Mouse (Mus musculus) forebrain, embryonic 14.5 days (tissue): Measurements from ENCODE around the gene Nkain1. TPM values are rescaled to one million over a fixed set of nuclear protein-coding genes. Genes with fewer than 3 reads are reported as not detected.

Experiments used
- ATAC-seq: fragments of 200-750 bp; cut with Nextera tagmentation; 2 replicates; pipeline ENCODE4 v1.8.0; 2017; ENCODE audit warnings: mild to moderate bottlenecking, moderate library complexity
- DNase-seq: peaks from one replicate; pipeline ENCODE4 v3.0.0-alpha.2; 2015; ENCODE audit warnings: low spot score
- H3K27ac ChIP-seq: fragments of 300-500 bp; sonication (generic); 2 replicates; pipeline ENCODE4 v1.5.1; 2014; ENCODE audit warnings: low read depth, mild to moderate bottlenecking, control low read depth, low read length, moderate library complexity
- H3K27me3 ChIP-seq: fragments of 300-500 bp; sonication (generic); replicated peaks from 2 replicates; pipeline ENCODE4 v1.6.1; 2014; ENCODE audit warnings: low read length, control low read depth, mixed read lengths; ENCODE audit not compliant: control insufficient read depth, insufficient read depth
- H3K36me3 ChIP-seq: fragments of 300-500 bp; sonication (generic); 2 replicates; pipeline ENCODE4 v1.6.1; 2014; ENCODE audit warnings: low read length, control low read depth; ENCODE audit not compliant: control insufficient read depth, insufficient read depth
- H3K4me1 ChIP-seq: fragments of 300-500 bp; sonication (generic); 2 replicates; pipeline ENCODE4 v1.6.1; 2014; ENCODE audit warnings: antibody characterized with exemption, low read length, control low read depth; ENCODE audit not compliant: control insufficient read depth, insufficient read depth
- H3K4me2 ChIP-seq: fragments of 300-500 bp; sonication (generic); 2 replicates; pipeline ENCODE4 v1.6.1; 2014; ENCODE audit warnings: mild to moderate bottlenecking, control low read depth, low read length
- H3K4me3 ChIP-seq: fragments of 300-500 bp; sonication (generic); 2 replicates; pipeline ENCODE4 v1.5.1; 2014; ENCODE audit warnings: low read depth, low read length, control low read depth
- H3K9ac ChIP-seq: fragments of 300-500 bp; sonication (generic); 2 replicates; pipeline ENCODE4 v1.6.1; 2014; ENCODE audit warnings: mild to moderate bottlenecking, low read length, control low read depth, moderate library complexity
- H3K9me3 ChIP-seq: fragments of 300-500 bp; sonication (generic); replicated peaks from 2 replicates; pipeline ENCODE4 v1.6.1; 2016; ENCODE audit warnings: low read length, control low read depth, mixed read lengths; ENCODE audit not compliant: control insufficient read depth
- WGBS: fragments of 180-500 bp; shearing (Covaris S2); extraction: QIAGEN DNeasy Blood & Tissue Kit; methylation state at CpG from one replicate; pipeline ENCODE4 v1.1.7; 2014; 5-methylcytosine and 5-hydroxymethylcytosine counted together
- polyA plus RNA-seq: library from polyadenylated mRNA; unstranded; fragments of >200 nt; fragmentation: Nextera tagmentation; extraction: Ambion mirVana; gene quantifications from 2 replicates; pipeline ENCODE4 v1.2.1, GENCODE M21; 2014

Gene Nkain1
- polyA plus RNA-seq, 1 experiment from 2014 or later, result 12.6 TPM

DNA sequence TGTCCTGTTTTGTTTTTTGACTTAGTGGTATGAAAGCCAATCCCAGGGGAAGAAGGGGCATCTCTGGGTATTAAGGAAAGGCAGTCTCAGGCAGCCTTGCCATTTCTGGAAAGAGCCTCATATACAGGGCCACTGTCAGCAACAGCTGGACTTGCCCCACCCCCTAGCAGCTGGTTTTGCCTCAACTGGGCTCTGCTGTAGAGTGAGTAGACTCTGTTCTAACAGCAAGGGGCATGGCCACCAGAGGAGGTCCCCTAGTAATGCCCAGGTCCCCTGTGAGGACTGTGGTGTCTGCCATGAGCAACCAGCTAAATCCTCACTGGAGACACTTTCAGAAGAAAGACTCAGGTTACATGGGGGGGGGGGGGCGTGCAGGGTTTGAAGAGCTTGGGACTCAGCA is 17.0 kb downstream of the Nkain1 start:
- DNase-seq, result no peak
- Histone ChIP-seq H3K4me1 (peaks cover 28% of the 10 kb centered on the region), H3K4me3 (no peak overlapping the region), H3K9me3 (no peaks in the 10 kb centered on the region), H3K36me3 (peaks cover 2% of the 10 kb centered on the region; the same call in 1 of the 2 replicates), H3K4me2 (no peak overlapping the region), H3K27me3 (no peaks in the 10 kb centered on the region), H3K27ac (no peak overlapping the region), H3K9ac (no peak overlapping the region)
- WGBS, result 63% methylated on average over 1 of the region's 1 CpGs
- ATAC-seq, result no peak

- Histone ChIP-seq H3K4me3 (no peak overlapping the region), H3K27me3 (no peaks in the 10 kb centered on the region), H3K9ac (no peak overlapping the region), H3K27ac (peak overlapping the region; percentile 55; the same call in 1 of the 2 replicates), H3K4me1 (peaks cover 25% of the 10 kb centered on the region), H3K4me2 (no peak overlapping the region), H3K36me3 (peaks cover 2% of the 10 kb centered on the region; the same call in 1 of the 2 replicates), H3K9me3 (no peaks in the 10 kb centered on the region)
- ATAC-seq (peak; percentile 24; the same call in 1 of the 2 replicates), DNase-seq (peak; percentile 59)
- WGBS, result 30% methylated on average over 5 of the region's 5 CpGs
Observed at GRCm38 (mm10) chr4:130556224-130556623, 17.7 kb downstream of the Nkain1 start.

- Histone ChIP-seq H3K27ac (peak overlapping the region; percentile 10; the same call in 1 of the 2 replicates), H3K9ac (no peak overlapping the region)
- DNase-seq, result peak; percentile 58
Observed at GRCm38 (mm10) chr4:130553121-130553448, 20.9 kb downstream of the Nkain1 start.

GRCm38 (mm10) chr4:130552312-130553120 is 21.5 kb downstream of the Nkain1 start:
- Histone ChIP-seq H3K4me1 (peaks cover 25% of the 10 kb centered on the region), H3K9me3 (no peaks in the 10 kb centered on the region), H3K4me2 (no peak overlapping the region; the same call in 1 of the 2 replicates), H3K4me3 (no peak overlapping the region), H3K36me3 (no peaks in the 10 kb centered on the region), H3K27ac (peak overlapping the region; percentile 10), H3K27me3 (no peaks in the 10 kb centered on the region), H3K9ac (no peak overlapping the region)
- WGBS, result 29% methylated on average over 8 of the region's 8 CpGs
- DNase-seq (peak; percentile 77), ATAC-seq (peak; percentile 47)

More at GRCm38 (mm10) chr4:130553121-130553448, 20.9 kb downstream of the Nkain1 start:
- no peak for ATAC-seq
- no peaks in the 10 kb centered on the region for H3K9me3 ChIP-seq
- H3K4me2 ChIP-seq, result no peak overlapping the region
- no peaks in the 10 kb centered on the region for H3K36me3 ChIP-seq
- H3K4me1 ChIP-seq, result peaks cover 24% of the 10 kb centered on the region
- no peaks in the 10 kb centered on the region for H3K27me3 ChIP-seq
- WGBS, result 15% methylated on average over 6 of the region's 6 CpGs
- no peak overlapping the region for H3K4me3 ChIP-seq

GRCm38 (mm10) chr4:130550511-130550910 is 23.5 kb downstream of the Nkain1 start:
- Histone ChIP-seq H3K36me3 (no peaks in the 10 kb centered on the region), H3K9ac (no peak overlapping the region), H3K27ac (no peak overlapping the region; the same call in 1 of the 2 replicates), H3K9me3 (no peaks in the 10 kb centered on the region), H3K4me2 (no peak overlapping the region), H3K4me3 (no peak overlapping the region), H3K27me3 (no peaks in the 10 kb centered on the region), H3K4me1 (peaks cover 39% of the 10 kb centered on the region)
- DNase-seq, result no peak
- ATAC-seq, result no peak
- WGBS, result 89% methylated on average over 9 of the region's 9 CpGs

DNA sequence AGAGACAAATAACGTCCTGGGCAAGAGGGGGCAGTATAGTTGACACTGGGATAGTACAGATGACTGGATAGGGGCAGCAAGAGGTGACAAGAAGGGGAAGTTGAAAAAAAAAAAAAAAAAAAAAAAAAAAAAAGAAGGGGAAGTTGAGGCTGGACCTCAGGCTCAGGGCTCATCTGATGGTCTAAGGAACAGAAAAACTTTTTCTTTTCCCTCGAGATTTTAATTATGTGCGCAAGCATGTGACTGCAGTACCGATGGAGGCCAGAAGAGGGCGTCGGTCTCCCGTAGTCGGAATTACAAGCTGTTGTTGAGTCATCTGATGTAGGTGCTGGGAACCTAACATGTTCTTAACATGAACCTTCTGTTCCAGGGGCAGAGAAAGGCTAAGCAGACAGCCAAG is 24.8 kb downstream of the Nkain1 start:
- ATAC-seq (no peak), DNase-seq (no peak)
- Histone ChIP-seq H3K4me2 (no peak overlapping the region), H3K9ac (no peak overlapping the region), H3K36me3 (no peaks in the 10 kb centered on the region), H3K4me3 (no peak overlapping the region), H3K9me3 (no peaks in the 10 kb centered on the region), H3K27ac (peak overlapping the region; percentile 59; the same call in 1 of the 2 replicates), H3K4me1 (peaks cover 48% of the 10 kb centered on the region), H3K27me3 (no peaks in the 10 kb centered on the region)
- 83% methylated on average over 8 of the region's 8 CpGs for WGBS

GRCm38 (mm10) chr4:130546798-130547562 is 27.0 kb downstream of the Nkain1 start:
- H3K9ac ChIP-seq, result peak overlapping the region; percentile 32; the same call in 1 of the 2 replicates
- peak overlapping the region; percentile 87 for H3K27ac ChIP-seq
- peak overlapping the region; percentile 25; the same call in 1 of the 2 replicates for H3K4me2 ChIP-seq
- H3K4me3 ChIP-seq, result no peak overlapping the region
- no peaks in the 10 kb centered on the region for H3K36me3 ChIP-seq
- H3K27me3 ChIP-seq, result no peaks in the 10 kb centered on the region
- WGBS, result 6% methylated on average over 13 of the region's 13 CpGs
- DNase-seq (peak; percentile 77), ATAC-seq (peak; percentile 83)
- H3K4me1 ChIP-seq, result peaks cover 42% of the 10 kb centered on the region
- H3K9me3 ChIP-seq, result no peaks in the 10 kb centered on the region

- ATAC-seq, result peak; percentile 54
- peak overlapping the region; percentile 26; the same call in 1 of the 2 replicates for H3K4me2 ChIP-seq
- no peak overlapping the region for H3K9ac ChIP-seq
- DNase-seq, result peak; percentile 72
- H3K27me3 ChIP-seq, result no peaks in the 10 kb centered on the region
- H3K36me3 ChIP-seq, result no peaks in the 10 kb centered on the region; the same call in 1 of the 2 replicates
- 3% methylated on average over 9 of the region's 9 CpGs for WGBS
- peak overlapping the region; percentile 53 for H3K27ac ChIP-seq
- peaks cover 34% of the 10 kb centered on the region for H3K4me1 ChIP-seq
- H3K4me3 ChIP-seq, result no peak overlapping the region
- H3K9me3 ChIP-seq, result no peaks in the 10 kb centered on the region
Observed at GRCm38 (mm10) chr4:130544392-130544791, 29.6 kb downstream of the Nkain1 start.
